Mouse (Mus musculus) CH12.LX (cell line): ENCODE measurements around the gene Sptbn1. TPM values are rescaled to one million over a fixed set of nuclear protein-coding genes. Genes with fewer than 3 reads are reported as not detected.

ENCODE experiments used
- DNase-seq: peaks from one replicate; pipeline ENCODE4 v3.0.0-alpha.2; 2013; ENCODE audit errors: extremely low read depth
- H3K27ac ChIP-seq: 2 replicates; pipeline ENCODE4 v1.5.1; 2012; ENCODE audit warnings: low read depth, mild to moderate bottlenecking, control low read depth, moderate library complexity; ENCODE audit not compliant: insufficient read depth
- H3K27me3 ChIP-seq: replicated peaks from 2 replicates; pipeline ENCODE3; 2012; ENCODE audit warnings: inconsistent platforms
- H3K36me3 ChIP-seq, 2 experiments: replicated peaks in 1 of 2; 2 replicates each; pipeline versions ENCODE3 to v1.6.1; 2012; ENCODE audit warnings: inconsistent platforms in 1 of 2, low read length in 1 of 2, mild to moderate bottlenecking in 1 of 2, mixed read lengths in 1 of 2, moderate library complexity in 1 of 2; ENCODE audit not compliant: control insufficient read depth in 1 of 2, insufficient read depth in 1 of 2
- H3K4me1 ChIP-seq, 2 experiments: 2 replicates each; pipeline ENCODE4 v1.6.1; 2012; ENCODE audit warnings: inconsistent platforms in 1 of 2, moderate library complexity in 1 of 2; ENCODE audit not compliant: insufficient read depth in 2 of 2, control insufficient read depth in 1 of 2
- H3K4me2 ChIP-seq: 2 replicates; pipeline ENCODE4 v1.6.1; 2012; ENCODE audit warnings: low read depth, mild to moderate bottlenecking, control low read depth; ENCODE audit not compliant: poor library complexity, insufficient read depth, severe bottlenecking
- H3K4me3 ChIP-seq, 3 experiments: fragments of 150-350 bp in 1 of 3; sonication (generic) in 1 of 3; replicated peaks in 1 of 3; 2 replicates each; pipeline versions ENCODE3 to v1.5.1; 2011 to 2012; ENCODE audit warnings: low read depth in 2 of 3, low read length in 2 of 3, mild to moderate bottlenecking in 2 of 3, moderate library complexity in 2 of 3, control low read depth in 1 of 3, improper control_type of control experiment in 1 of 3, inconsistent platforms in 1 of 3, mixed read lengths in 1 of 3; ENCODE audit not compliant: poor library complexity in 1 of 3
- H3K79me2 ChIP-seq: replicated peaks from 2 replicates; pipeline ENCODE4 v1.6.1; 2012; ENCODE audit warnings: mild to moderate bottlenecking, moderate library complexity; ENCODE audit not compliant: control insufficient read depth, poor library complexity, insufficient read depth, severe bottlenecking; ENCODE audit errors: extremely low read depth
- H3K9ac ChIP-seq: 2 replicates; pipeline ENCODE4 v1.6.1; 2012; ENCODE audit warnings: low read depth, mild to moderate bottlenecking, control low read depth, moderate library complexity; ENCODE audit not compliant: insufficient read depth
- H3K9me3 ChIP-seq: replicated peaks from 2 replicates; pipeline ENCODE3; 2012; ENCODE audit warnings: low read length, inconsistent platforms, mixed read lengths
- CHD2 ChIP-seq: IDR thresholded peaks from 2 replicates; pipeline ENCODE4 v1.6.1; 2011; ENCODE audit warnings: low read length, improper control_type of control experiment
- E2F4 ChIP-seq: IDR thresholded peaks from 2 replicates; pipeline ENCODE4 v1.6.1; 2011; ENCODE audit warnings: low read depth, low read length, improper control_type of control experiment; ENCODE audit not compliant: insufficient replicate concordance
- EP300 ChIP-seq: IDR thresholded peaks from 2 replicates; pipeline ENCODE4 v1.6.1; 2011; ENCODE audit warnings: low read length, improper control_type of control experiment
- IRF4 ChIP-seq: IDR thresholded peaks from 2 replicates; pipeline ENCODE4 v1.6.1; 2014; ENCODE audit warnings: low read depth, mild to moderate bottlenecking, inconsistent platforms, low read length, improper control_type of control experiment
- JUND ChIP-seq: conservative IDR thresholded peaks from 2 replicates; pipeline ENCODE4 v1.6.1; 2011; ENCODE audit warnings: low read depth, low read length, improper control_type of control experiment
- KAT2A ChIP-seq: IDR thresholded peaks from 2 replicates; pipeline ENCODE4 v1.6.1; 2012; ENCODE audit warnings: low read length, improper control_type of control experiment, inconsistent platforms; ENCODE audit not compliant: insufficient replicate concordance
- MAFK ChIP-seq: IDR thresholded peaks from 2 replicates; pipeline ENCODE4 v1.6.1; 2011; ENCODE audit warnings: low read length, improper control_type of control experiment; ENCODE audit not compliant: insufficient replicate concordance
- MAZ ChIP-seq: IDR thresholded peaks from 2 replicates; pipeline ENCODE4 v1.6.1; 2012; ENCODE audit warnings: low read depth, mild to moderate bottlenecking, inconsistent platforms, low read length, improper control_type of control experiment, moderate library complexity
- NELFE ChIP-seq: IDR thresholded peaks from 2 replicates; pipeline ENCODE4 v1.6.1; 2011; ENCODE audit warnings: low read depth, low read length, improper control_type of control experiment
- NRF1 ChIP-seq: IDR thresholded peaks from 2 replicates; pipeline ENCODE4 v1.6.1; 2014; ENCODE audit warnings: low read depth, mild to moderate bottlenecking, inconsistent platforms, low read length, improper control_type of control experiment, moderate library complexity
- SIN3A ChIP-seq: IDR thresholded peaks from 2 replicates; pipeline ENCODE4 v1.6.1; 2012; ENCODE audit warnings: low read length, improper control_type of control experiment, inconsistent platforms
- SMC3 ChIP-seq: IDR thresholded peaks from 2 replicates; pipeline ENCODE4 v1.6.1; 2011; ENCODE audit warnings: low read depth, low read length, improper control_type of control experiment
- TCF12 ChIP-seq: IDR thresholded peaks from 2 replicates; pipeline ENCODE4 v1.6.1; 2014; ENCODE audit warnings: low read depth, mild to moderate bottlenecking, inconsistent platforms, low read length, improper control_type of control experiment
- UBTF ChIP-seq: IDR thresholded peaks from 2 replicates; pipeline ENCODE4 v1.6.1; 2012; ENCODE audit warnings: low read depth, mild to moderate bottlenecking, inconsistent platforms, low read length, improper control_type of control experiment, moderate library complexity
- dilution Hi-C: fragments of 300-500 bp; cut with MboI; formaldehyde crosslinking; loops from 2 replicates; pipeline ENCODE4 v1.14.3; 2020; ENCODE audit warnings: low sequenced_read_pairs; ENCODE audit not compliant: extremely low pct_unique_long_range_greater_than_20kb, extremely low pct_ligation_motif_present
- in situ Hi-C: fragments of 300-500 bp; cut with MboI; formaldehyde crosslinking; loops from 3 replicates; pipeline ENCODE4 v1.14.3; 2019; ENCODE audit warnings: low sequenced_read_pairs, low pct_ligation_motif_present, low pct_unique_long_range_greater_than_20kb, mixed read lengths
- polyA plus RNA-seq: library from polyadenylated mRNA; unstranded; fragments of >175 nt; gene quantifications from 2 replicates; pipeline ENCODE4 v1.2.1, GENCODE M21; 2012; ENCODE audit warnings: low read depth; ENCODE audit not compliant: insufficient read length
- total RNA-seq, 2 experiments: library from RNA; depleted of rRNA; stranded (reverse); fragments of 300-350 nt in 1 of 2; fragments of >200 nt in 1 of 2; gene quantifications; 2 replicates each; pipeline ENCODE4 v1.2.3; 2012 to 2014

Gene Sptbn1
- total and polyA plus RNA-seq, 3 experiments: 38.2 to 54.7 (median 43.7) TPM

DNA sequence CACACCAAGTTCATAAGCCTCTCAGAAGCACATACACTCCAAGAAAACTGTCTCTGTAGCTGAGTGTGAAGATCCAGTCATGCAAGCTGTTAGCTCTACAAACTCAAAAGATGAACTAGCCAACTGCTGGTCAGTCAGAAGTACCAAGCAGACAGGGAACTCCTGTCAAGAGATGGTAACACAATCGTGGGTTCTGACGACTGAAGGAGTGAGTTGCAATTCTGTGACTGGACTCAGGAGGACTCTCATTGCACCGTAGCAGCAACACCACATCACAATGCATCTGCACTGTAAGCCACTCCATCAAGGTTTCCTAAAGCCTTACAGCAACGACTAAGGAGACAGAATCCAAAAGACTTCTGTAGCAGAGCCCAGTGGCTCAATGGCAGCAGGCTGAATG, 104.9 kb downstream of the Sptbn1 start:
- in situ Hi-C loops: no loop called here
- H3K27ac ChIP-seq: no peak overlapping the region
- H3K4me1 ChIP-seq: peaks cover 16 to 61% of the 10 kb centered on the region in 2 experiments
- peaks cover under 1 to 55% of the 10 kb centered on the region in 2 experiments for H3K36me3 ChIP-seq
- dilution Hi-C loops: no loop called here
- no peak for TF ChIP-seq NRF1
- TF ChIP-seq JUND: no peak
- no peak overlapping the region for H3K4me2 ChIP-seq
- H3K79me2 ChIP-seq: 0 out of 2 replicates have a peak, but pooled peaks cover 3% of the 10 kb centered on the region
- H3K27me3 ChIP-seq: no peaks in the 10 kb centered on the region
- no peak overlapping the region for H3K4me3 ChIP-seq
- H3K9me3 ChIP-seq: no peaks in the 10 kb centered on the region
- DNase-seq: no peak
- no peak overlapping the region for H3K9ac ChIP-seq

DNA sequence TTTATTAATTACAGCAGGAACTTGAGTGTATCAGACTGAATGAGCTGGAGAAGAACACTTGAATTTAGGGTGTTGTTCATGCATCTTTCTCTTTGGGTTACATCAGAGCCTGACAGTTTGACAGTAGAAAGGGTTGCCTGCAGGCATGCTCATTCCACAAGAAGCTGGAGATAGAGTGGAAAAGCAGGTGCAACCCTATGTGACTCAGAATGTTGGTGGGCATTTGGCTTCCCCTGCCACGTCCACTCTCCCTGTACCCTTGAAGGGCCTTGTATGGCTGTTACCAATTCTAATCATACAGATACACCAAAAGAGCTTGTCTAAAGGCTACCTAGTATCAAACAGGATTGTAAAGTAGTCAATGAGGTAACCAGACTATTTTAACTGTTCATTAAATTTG, 106.2 kb downstream of the Sptbn1 start:
- H3K27me3 ChIP-seq: no peaks in the 10 kb centered on the region
- TF ChIP-seq CHD2 (no peak), SIN3A (no peak), SMC3 (no peak), TCF12 (no peak), E2F4 (no peak), MAZ (no peak), MAFK (no peak), UBTF (no peak), IRF4 (no peak), KAT2A (no peak), EP300 (no peak), NELFE (no peak)
- 0 out of 2 replicates have a peak, but pooled peaks cover 3% of the 10 kb centered on the region for H3K79me2 ChIP-seq
- no peak overlapping the region for H3K4me3 ChIP-seq
- H3K36me3 ChIP-seq: peaks cover 2 to 64% of the 10 kb centered on the region in 2 experiments
- no peak overlapping the region for H3K27ac ChIP-seq
- no peak overlapping the region for H3K4me2 ChIP-seq
- no peak overlapping the region for H3K9ac ChIP-seq
- no peak for DNase-seq
- in situ Hi-C loops: no loop called here
- no peaks in the 10 kb centered on the region for H3K9me3 ChIP-seq
- H3K4me1 ChIP-seq: peaks cover 16 to 56% of the 10 kb centered on the region in 2 experiments
- dilution Hi-C loops: no loop called here

DNA sequence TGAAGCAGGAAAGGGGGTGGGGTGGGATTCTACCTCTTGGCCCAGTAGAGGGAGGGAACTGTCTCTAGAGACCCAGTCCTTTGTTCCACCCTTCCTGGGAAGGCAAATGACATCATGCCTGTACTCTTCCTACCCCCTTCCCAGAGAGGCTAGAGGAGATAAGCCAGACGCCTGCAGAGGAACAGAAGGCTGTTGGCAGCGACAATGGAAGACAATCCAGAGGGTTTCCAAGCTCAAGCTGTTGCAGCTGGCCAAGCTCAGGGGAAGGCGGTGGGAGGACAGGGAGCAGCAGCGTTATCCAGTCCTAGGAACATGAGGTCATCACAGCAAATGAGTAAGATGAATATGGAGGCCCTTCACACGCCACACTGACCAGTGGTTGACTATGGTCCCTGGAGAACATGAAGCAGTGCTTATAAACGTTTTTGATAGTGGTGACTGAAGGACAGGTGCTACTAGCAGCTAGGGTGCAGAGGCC, 106.8 kb downstream of the Sptbn1 start:
- H3K36me3 ChIP-seq: peaks cover 2 to 69% of the 10 kb centered on the region in 2 experiments
- peaks cover 16 to 52% of the 10 kb centered on the region in 2 experiments for H3K4me1 ChIP-seq
- DNase-seq: no peak
- H3K27ac ChIP-seq: no peak overlapping the region
- H3K4me2 ChIP-seq: no peak overlapping the region
- no peak overlapping the region for H3K4me3 ChIP-seq
- H3K9me3 ChIP-seq: no peaks in the 10 kb centered on the region
- H3K27me3 ChIP-seq: no peaks in the 10 kb centered on the region
- 0 out of 2 replicates have a peak, but pooled peaks cover 3% of the 10 kb centered on the region for H3K79me2 ChIP-seq
- in situ Hi-C loops: no loop called here
- TF ChIP-seq SMC3 (no peak), IRF4 (no peak)
- no peak overlapping the region for H3K9ac ChIP-seq
- dilution Hi-C loops: no loop called here
